Mouse (Mus musculus) forebrain, postnatal 0 days (tissue): ENCODE measurements at regions not wholly inside any gene's neighbourhood (a gene's known extent, or its start where the extent isn't known, plus 50 kb on each side); places are given as distances from the start of the nearest gene placed in this dataset.

Source experiments
- ATAC-seq: fragments of 200-750 bp; cut with Nextera tagmentation; 2 replicates; pipeline ENCODE4 v1.8.0; 2017; ENCODE audit warnings: mild to moderate bottlenecking, moderate library complexity
- DNase-seq: peaks from one replicate; pipeline ENCODE4 v3.0.0-alpha.2; 2015
- H3K27ac ChIP-seq: fragments of 300-500 bp; sonication (generic); 2 replicates; pipeline ENCODE4 v1.5.1; 2014; ENCODE audit warnings: low read depth, mild to moderate bottlenecking, antibody characterized with exemption, low read length, moderate library complexity, mixed read lengths
- H3K27me3 ChIP-seq: fragments of 300-500 bp; sonication (generic); 2 replicates; pipeline ENCODE4 v1.6.1; 2014; ENCODE audit warnings: mild to moderate bottlenecking, low read length, mixed read lengths; ENCODE audit not compliant: insufficient read depth
- H3K36me3 ChIP-seq: fragments of 300-500 bp; sonication (generic); 2 replicates; pipeline ENCODE4 v1.6.1; 2014; ENCODE audit warnings: mild to moderate bottlenecking, moderate library complexity; ENCODE audit not compliant: insufficient read depth
- H3K4me1 ChIP-seq: fragments of 300-500 bp; sonication (generic); 2 replicates; pipeline ENCODE4 v1.6.1; 2014; ENCODE audit warnings: antibody characterized with exemption; ENCODE audit not compliant: insufficient read depth
- H3K4me2 ChIP-seq: fragments of 300-500 bp; sonication (generic); 2 replicates; pipeline ENCODE4 v1.6.1; 2014; ENCODE audit warnings: low read depth, mild to moderate bottlenecking, moderate library complexity
- H3K4me3 ChIP-seq: fragments of 300-500 bp; sonication (generic); 2 replicates; pipeline ENCODE4 v1.5.1; 2014; ENCODE audit warnings: low read depth, low read length, mixed read lengths
- H3K9ac ChIP-seq: fragments of 300-500 bp; sonication (generic); 2 replicates; pipeline ENCODE4 v1.6.1; 2014; ENCODE audit warnings: mild to moderate bottlenecking
- H3K9me3 ChIP-seq: fragments of 300-500 bp; sonication (generic); 2 replicates; pipeline ENCODE4 v1.6.1; 2016; ENCODE audit warnings: low read length
- CTCF ChIP-seq: sonication (generic); IDR thresholded peaks from 2 replicates; pipeline ENCODE4 v1.5.1; 2016; ENCODE audit warnings: antibody characterized with exemption, control low read depth, low read depth
- WGBS: fragments of 180-500 bp; shearing (Covaris S2); extraction: QIAGEN DNeasy Blood & Tissue Kit; methylation state at CpG from one replicate; pipeline ENCODE4 v1.1.7; 2014; 5-methylcytosine and 5-hydroxymethylcytosine counted together

DNA sequence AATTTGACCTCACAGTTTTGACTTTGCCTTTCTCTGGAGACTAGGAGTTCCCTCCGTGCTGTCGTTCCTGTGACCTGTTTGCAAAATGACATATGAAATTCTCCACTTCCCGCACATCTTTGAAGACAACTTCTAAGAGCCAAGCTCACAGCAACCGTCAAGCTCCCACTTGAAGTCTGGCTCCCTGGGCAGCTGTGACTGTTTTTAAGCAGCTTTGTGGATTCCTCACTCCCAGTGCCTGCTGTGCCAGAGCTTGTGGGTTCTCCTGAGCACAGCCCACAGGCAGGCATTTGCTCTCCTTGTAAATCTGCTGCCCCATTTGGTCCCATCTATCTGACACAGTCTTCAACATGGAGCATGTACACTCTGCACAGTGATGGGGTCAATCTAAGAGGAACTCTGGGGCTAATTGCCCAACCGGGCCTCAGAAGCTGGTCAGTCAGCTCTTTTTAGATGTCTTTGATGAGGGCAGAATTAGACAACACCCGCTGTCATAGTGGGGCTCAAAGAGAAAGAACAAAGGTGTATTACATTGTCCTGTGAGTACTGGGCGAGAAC lies 63.7 kb upstream of the Mylip start:
- H3K36me3 ChIP-seq, result no peaks in the 10 kb centered on the region
- no peak overlapping the region for H3K4me2 ChIP-seq
- DNase-seq, result no peak
- H3K4me1 ChIP-seq, result peaks cover 3% of the 10 kb centered on the region; the same call in 1 of the 2 replicates
- H3K9me3 ChIP-seq, result no peaks in the 10 kb centered on the region
- no peak overlapping the region for H3K4me3 ChIP-seq
- ATAC-seq, result no peak; the same call in 1 of the 2 replicates
- WGBS, result 65% methylated on average over 7 of the region's 7 CpGs
- TF ChIP-seq CTCF, result no peak
- no peak overlapping the region for H3K9ac ChIP-seq
- H3K27ac ChIP-seq, result no peak overlapping the region
- no peaks in the 10 kb centered on the region for H3K27me3 ChIP-seq

DNA sequence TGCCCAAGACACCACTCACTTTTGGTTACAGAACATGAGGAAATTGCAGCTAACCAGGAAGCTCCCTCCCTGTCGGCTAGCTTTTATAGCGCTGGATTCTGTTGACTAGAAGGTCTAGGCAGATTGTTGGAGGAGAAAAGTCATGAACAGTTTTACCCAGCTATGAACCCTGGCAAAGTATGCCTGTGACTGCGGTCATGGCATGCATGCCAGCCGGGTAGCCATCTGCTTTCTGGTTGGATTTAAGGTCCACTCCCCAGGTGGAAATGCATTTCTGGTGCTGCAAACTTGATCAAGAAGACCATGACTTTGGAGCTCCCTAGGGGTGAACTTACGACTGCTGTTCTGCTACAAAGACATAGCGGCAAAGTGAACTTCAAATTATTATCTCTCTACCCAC lies 62.8 kb upstream of the Mylip start:
- Histone ChIP-seq H3K4me2 (no peak overlapping the region), H3K4me3 (no peak overlapping the region), H3K4me1 (peaks cover 3% of the 10 kb centered on the region; the same call in 1 of the 2 replicates), H3K27ac (no peak overlapping the region), H3K27me3 (no peaks in the 10 kb centered on the region), H3K9ac (no peak overlapping the region), H3K36me3 (no peaks in the 10 kb centered on the region), H3K9me3 (no peaks in the 10 kb centered on the region)
- no peak for TF ChIP-seq CTCF
- ATAC-seq, result no peak
- no peak for DNase-seq
- 94% methylated on average over 6 of the region's 6 CpGs for WGBS

DNA sequence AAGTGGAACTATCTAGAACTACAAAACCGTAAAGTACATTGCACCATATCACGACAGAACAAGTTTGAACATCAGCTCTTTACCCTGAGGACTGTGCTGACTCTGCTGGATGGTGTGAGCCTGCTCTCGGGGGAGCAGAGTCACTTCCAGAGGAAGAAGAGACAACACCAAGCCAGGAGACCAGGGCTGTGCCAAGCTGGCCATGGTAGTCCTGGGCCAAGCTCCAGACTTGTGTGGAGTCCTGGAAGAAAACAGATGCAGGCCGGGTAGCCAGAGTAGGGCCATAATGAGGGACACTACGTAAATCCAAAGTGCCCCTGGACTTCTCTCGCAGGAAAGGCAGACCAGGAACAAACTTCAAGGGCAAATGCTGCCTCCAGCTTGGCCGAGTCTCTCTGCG lies 59.0 kb upstream of the Mylip start:
- ATAC-seq (no peak), DNase-seq (no peak)
- Histone ChIP-seq H3K4me3 (no peak overlapping the region), H3K4me2 (no peak overlapping the region), H3K4me1 (no peaks in the 10 kb centered on the region), H3K9me3 (no peaks in the 10 kb centered on the region), H3K36me3 (no peaks in the 10 kb centered on the region), H3K27ac (no peak overlapping the region), H3K9ac (no peak overlapping the region), H3K27me3 (no peaks in the 10 kb centered on the region)
- TF ChIP-seq CTCF, result no peak
- 80% methylated on average over 8 of the region's 8 CpGs for WGBS

DNA sequence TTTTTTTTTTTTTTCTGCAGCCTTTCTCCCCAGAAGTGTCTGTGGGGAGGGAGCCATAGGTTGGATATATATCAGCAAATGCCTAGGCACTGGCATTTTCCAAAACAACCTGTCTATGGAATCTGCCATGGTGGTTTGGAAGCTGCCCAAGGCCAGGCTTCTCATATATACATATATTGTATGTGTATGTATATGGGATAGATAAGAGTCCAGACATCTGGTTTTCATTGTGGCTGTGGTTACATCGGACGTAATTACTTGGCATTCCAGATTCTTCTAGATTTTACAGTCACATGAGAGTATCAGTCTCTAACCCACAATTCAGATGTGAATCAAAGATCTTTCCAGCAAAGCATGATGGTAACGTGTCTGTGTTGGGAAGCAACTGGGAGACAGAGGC lies 57.5 kb upstream of the Mylip start:
- WGBS, result 92% methylated on average over 3 of the region's 3 CpGs
- H3K9ac ChIP-seq, result no peak overlapping the region
- no peak overlapping the region for H3K4me3 ChIP-seq
- H3K9me3 ChIP-seq, result no peaks in the 10 kb centered on the region
- no peak for TF ChIP-seq CTCF
- no peaks in the 10 kb centered on the region for H3K36me3 ChIP-seq
- no peak overlapping the region for H3K27ac ChIP-seq
- no peak overlapping the region for H3K4me2 ChIP-seq
- no peaks in the 10 kb centered on the region for H3K4me1 ChIP-seq
- ATAC-seq (no peak), DNase-seq (no peak)
- H3K27me3 ChIP-seq, result no peaks in the 10 kb centered on the region

DNA sequence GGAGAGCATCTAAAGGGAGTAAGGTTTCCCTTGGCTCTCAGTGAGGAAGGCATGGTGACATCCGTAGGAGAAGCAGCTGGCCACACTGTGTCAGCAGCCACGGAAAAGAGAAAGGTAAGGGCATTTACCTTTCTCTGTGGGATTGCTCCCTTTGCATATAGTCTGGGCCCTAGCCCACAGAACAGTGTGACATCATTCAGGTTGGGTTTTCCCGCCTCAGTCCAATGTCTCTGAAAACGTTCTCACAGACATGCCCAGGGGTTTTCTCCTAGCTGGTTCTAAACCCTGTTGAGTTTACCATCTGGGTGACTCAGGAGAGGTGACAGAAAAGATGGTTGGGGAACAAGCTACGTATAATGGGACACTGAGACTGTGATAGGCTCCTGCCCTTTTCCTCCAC lies 55.9 kb upstream of the Mylip start:
- Histone ChIP-seq H3K4me3 (no peak overlapping the region), H3K36me3 (no peaks in the 10 kb centered on the region), H3K27ac (no peak overlapping the region), H3K9ac (no peak overlapping the region), H3K4me1 (no peaks in the 10 kb centered on the region), H3K27me3 (no peaks in the 10 kb centered on the region), H3K4me2 (no peak overlapping the region), H3K9me3 (no peaks in the 10 kb centered on the region)
- no peak for ATAC-seq
- no peak for TF ChIP-seq CTCF
- DNase-seq, result no peak
- WGBS, result 79% methylated on average over 5 of the region's 5 CpGs
